In genomic region chr3:84040476-84041082, GRCm38 (mm10) we compare ENCODE assay signal across 8 mouse cellular contexts. TPM values are rescaled to one million over a fixed set of nuclear protein-coding genes. Genes with fewer than 3 reads are reported as not detected.
A peak's percentile ranks its signal among the peaks of the same experiment; 100 is the strongest.
DNase-seq lines count a peak whose midpoint lies in the region; ATAC-seq lines count a peak whose summit lies in the region.

No protein-coding gene starts in this region.

- H3K4me2 ChIP-seq in embryonic facial prominence, embryonic 13.5 days: peak overlapping the region; percentile 97
- peak overlapping the region; percentile 91 for H3K4me2 ChIP-seq in limb, embryonic 15.5 days
- H3K4me2 ChIP-seq in midbrain, embryonic 14.5 days (ENCODE audit: low read length): peak overlapping the region; percentile 94

- H3K36me3 ChIP-seq in embryonic facial prominence, embryonic 13.5 days: no peaks in the 10 kb centered on the region
- no peaks in the 10 kb centered on the region for H3K36me3 ChIP-seq in limb, embryonic 15.5 days
- H3K36me3 ChIP-seq in midbrain, embryonic 14.5 days (ENCODE audit: control insufficient read depth, insufficient read depth, low read length): 0 out of 2 replicates have a peak, but pooled peaks cover 2% of the 10 kb centered on the region

- WGBS in embryonic facial prominence, embryonic 13.5 days: 3% methylated on average over 23 of the region's 23 CpGs
- 4% methylated on average over 23 of the region's 23 CpGs for WGBS in limb, embryonic 15.5 days
- 5% methylated on average over 23 of the region's 23 CpGs for WGBS in midbrain, embryonic 14.5 days

- intact Hi-C loops in heart, postnatal 14 days (cut with DNase I): loop anchor here (5.0 kb wide), 2 partner anchors 42 to 82 kb away; no protein-coding TSS in a partner anchor

- H3K27me3 ChIP-seq in embryonic facial prominence, embryonic 13.5 days: no peaks in the 10 kb centered on the region
- no peaks in the 10 kb centered on the region for H3K27me3 ChIP-seq in limb, embryonic 15.5 days
- no peaks in the 10 kb centered on the region for H3K27me3 ChIP-seq in midbrain, embryonic 14.5 days (ENCODE audit: control insufficient read depth, insufficient read depth, low read length)

- H3K27ac ChIP-seq in embryonic facial prominence, embryonic 13.5 days: peak overlapping the region; percentile 90
- H3K27ac ChIP-seq in limb, embryonic 15.5 days: peak overlapping the region; percentile 91
- peak overlapping the region; percentile 96 for H3K27ac ChIP-seq in midbrain, embryonic 14.5 days (replicated peaks; ENCODE audit: low read depth, low read length)

- no peaks in the 10 kb centered on the region for H3K9me3 ChIP-seq in embryonic facial prominence, embryonic 13.5 days
- H3K9me3 ChIP-seq in limb, embryonic 15.5 days: no peaks in the 10 kb centered on the region
- H3K9me3 ChIP-seq in midbrain, embryonic 14.5 days (ENCODE audit: control insufficient read depth, low read length): no peaks in the 10 kb centered on the region

- H3K4me1 ChIP-seq in embryonic facial prominence, embryonic 13.5 days: peaks cover 23% of the 10 kb centered on the region
- peaks cover 14% of the 10 kb centered on the region for H3K4me1 ChIP-seq in limb, embryonic 15.5 days
- H3K4me1 ChIP-seq in midbrain, embryonic 14.5 days (ENCODE audit: control insufficient read depth, insufficient read depth, low read length): peaks cover 18% of the 10 kb centered on the region

- peak overlapping the region; percentile 96 for H3K4me3 ChIP-seq in embryonic facial prominence, embryonic 13.5 days
- peak overlapping the region; percentile 95 for H3K4me3 ChIP-seq in limb, embryonic 15.5 days
- peak overlapping the region; percentile 75 for H3K4me3 ChIP-seq in midbrain, embryonic 14.5 days (replicated peaks; ENCODE audit: low read depth, low read length)

- ATAC-seq in embryonic facial prominence, embryonic 13.5 days (ENCODE audit: insufficient number of reproducible peaks, insufficient read depth, low FRiP score, low TSS enrichment, low read depth): no peak; the same call in 1 of the 2 replicates
- ATAC-seq in limb, embryonic 15.5 days (ENCODE audit: insufficient number of reproducible peaks, low FRiP score, low TSS enrichment, low read depth): peak; percentile 62
- peak; percentile 48 for ATAC-seq in midbrain, embryonic 14.5 days (ENCODE audit: low FRiP score, low TSS enrichment)

- H3K9ac ChIP-seq in embryonic facial prominence, embryonic 13.5 days: peak overlapping the region; percentile 96
- peak overlapping the region; percentile 41; the same call in 1 of the 2 replicates for H3K9ac ChIP-seq in limb, embryonic 15.5 days
- peak overlapping the region; percentile 95 for H3K9ac ChIP-seq in midbrain, embryonic 14.5 days (replicated peaks; ENCODE audit: low read length)

- DNase-seq in heart, adult 11 months: peak; percentile 97
- DNase-seq in heart, adult 9 months (ENCODE audit: low spot score in 2 of 2): no peak
- DNase-seq in ES-CJ7 (ENCODE audit: low read depth, low spot score): peak; percentile 68
- peak; percentile 59 to 72 for DNase-seq in heart, postnatal 14 days
- peak; percentile 81 for DNase-seq in midbrain, embryonic 14.5 days
- peak; percentile 50 for DNase-seq in urinary bladder, postnatal 14 days (ENCODE audit: low spot score)

RNA-seq across cellular contexts. Expression of gene Tmem131l, which starts 0.6 kb away (rescaled TPM):
- polyA plus RNA-seq in embryonic facial prominence, embryonic 13.5 days (2015; fragmentation: Nextera tagmentation; extraction: Ambion mirVana): 65.7 and 67.4 TPM in 2 replicates
- 10 to 100 TPM; 31.4 to 33.6 TPM for total RNA-seq in heart, postnatal 14 days (2021)
- 47.9 and 51.4 TPM in 2 replicates for polyA plus RNA-seq in limb, embryonic 15.5 days (2015; fragmentation: Nextera tagmentation; extraction: Ambion mirVana)
- 89.4 and 90.7 TPM in 2 replicates for polyA plus RNA-seq in midbrain, embryonic 14.5 days (2014; fragmentation: Nextera tagmentation; extraction: Ambion mirVana)

Comparison
In these comparisons a context has a peak if more than half of its experiments do, and no peak if none do; other contexts are left out.
1. DNase-seq: peak in heart, adult 11 months (single experiment), ES-CJ7 (single experiment), heart, postnatal 14 days (2 of 2), midbrain, embryonic 14.5 days (single experiment) and urinary bladder, postnatal 14 days (single experiment); none in heart, adult 9 months (0 of 2).
2. H3K9ac ChIP-seq: peak in every context shown above with its lines; median percentile 96 in embryonic facial prominence, embryonic 13.5 days; 95 in midbrain, embryonic 14.5 days; 41 in limb, embryonic 15.5 days.
3. Peak in every context shown above with its lines, with median percentiles within 50 percentile points of each other: H3K27ac ChIP-seq, H3K4me2 ChIP-seq and H3K4me3 ChIP-seq.